Mouse (Mus musculus) urinary bladder, adult 18-20 months (tissue): Measurements from ENCODE around the gene Ankrd65.

Experiments used
- DNase-seq, 2 experiments: peaks; one replicate each; pipeline ENCODE4 v3.0.0; 2022; ENCODE audit warnings: low spot score in 2 of 2, mixed read lengths in 2 of 2

The Ankrd65 gene

DNA sequence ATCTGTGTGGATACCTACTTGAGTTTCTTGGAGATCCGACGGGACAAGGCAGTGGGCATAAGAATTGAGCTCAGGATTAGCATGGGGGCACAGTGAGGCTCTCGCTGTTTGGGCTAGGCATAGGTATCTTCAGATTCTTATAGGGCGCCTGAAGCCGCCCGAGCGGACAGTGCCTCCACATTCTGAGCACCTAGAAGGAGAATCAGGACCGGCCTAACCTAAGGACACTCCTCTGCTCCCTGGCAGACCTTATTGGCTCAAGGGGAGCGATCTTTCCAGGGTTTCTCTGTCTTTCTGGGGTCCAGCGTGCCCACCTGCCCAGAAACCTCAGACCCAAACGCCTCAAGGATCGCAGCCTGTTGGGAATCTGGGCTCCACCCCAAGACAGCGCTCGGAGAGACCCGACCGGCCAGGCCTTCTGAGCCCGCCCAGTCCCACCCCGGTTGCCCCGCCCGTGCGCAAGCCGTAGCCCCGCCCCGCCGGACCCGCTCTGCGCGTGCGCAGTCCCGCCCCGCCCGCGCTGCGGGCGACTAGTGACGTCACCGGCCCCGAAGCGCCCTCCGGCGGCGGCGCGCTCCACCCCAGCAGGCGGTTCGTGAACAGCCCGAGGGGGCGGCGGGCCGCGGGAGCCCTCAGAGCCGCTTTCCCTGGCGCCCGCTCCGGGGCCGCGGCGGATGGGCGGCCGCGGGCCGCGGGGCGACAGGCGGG is 56.8 kb downstream of the Ankrd65 start, which contains the start of gene Dvl1:
Dvl1 (plus strand) TSS at position 532 of the 708 bp plus-strand sequence.
- DNase-seq: peak; percentile 92

DNA sequence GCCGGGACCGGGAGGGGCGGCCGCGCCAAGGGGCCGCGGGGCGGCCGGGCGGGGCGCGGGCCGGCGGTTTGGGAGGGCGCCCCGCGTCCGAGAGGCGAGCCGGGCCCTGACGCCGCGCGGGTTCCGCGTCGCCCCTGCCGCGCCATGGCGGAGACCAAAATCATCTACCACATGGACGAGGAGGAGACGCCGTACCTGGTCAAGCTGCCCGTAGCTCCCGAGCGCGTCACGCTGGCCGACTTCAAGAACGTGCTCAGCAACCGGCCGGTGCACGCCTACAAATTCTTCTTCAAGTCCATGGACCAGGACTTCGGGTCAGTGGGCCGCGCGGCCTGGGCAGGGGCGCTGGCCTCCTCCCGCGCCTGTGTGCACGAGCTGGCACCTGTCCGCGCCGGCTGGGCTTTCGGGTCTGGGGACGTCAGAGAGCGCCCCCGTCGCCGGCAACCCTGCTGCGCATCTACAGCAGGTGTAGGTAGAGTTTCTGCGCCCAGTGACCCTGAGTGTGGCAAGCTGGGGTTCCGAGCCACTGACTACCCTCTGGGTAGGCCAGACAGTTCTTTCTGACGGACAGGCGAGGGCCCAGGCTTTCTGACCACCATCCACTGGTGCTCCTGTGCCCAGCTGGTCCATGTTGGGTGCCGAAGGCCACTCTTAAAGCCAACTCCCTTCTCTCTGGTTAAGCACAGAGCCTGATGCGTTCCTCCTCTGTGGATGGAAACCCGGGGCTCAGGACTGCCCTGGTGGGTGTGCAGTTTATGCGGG is 57.5 kb downstream of the Ankrd65 start:
- no peak for DNase-seq

DNA sequence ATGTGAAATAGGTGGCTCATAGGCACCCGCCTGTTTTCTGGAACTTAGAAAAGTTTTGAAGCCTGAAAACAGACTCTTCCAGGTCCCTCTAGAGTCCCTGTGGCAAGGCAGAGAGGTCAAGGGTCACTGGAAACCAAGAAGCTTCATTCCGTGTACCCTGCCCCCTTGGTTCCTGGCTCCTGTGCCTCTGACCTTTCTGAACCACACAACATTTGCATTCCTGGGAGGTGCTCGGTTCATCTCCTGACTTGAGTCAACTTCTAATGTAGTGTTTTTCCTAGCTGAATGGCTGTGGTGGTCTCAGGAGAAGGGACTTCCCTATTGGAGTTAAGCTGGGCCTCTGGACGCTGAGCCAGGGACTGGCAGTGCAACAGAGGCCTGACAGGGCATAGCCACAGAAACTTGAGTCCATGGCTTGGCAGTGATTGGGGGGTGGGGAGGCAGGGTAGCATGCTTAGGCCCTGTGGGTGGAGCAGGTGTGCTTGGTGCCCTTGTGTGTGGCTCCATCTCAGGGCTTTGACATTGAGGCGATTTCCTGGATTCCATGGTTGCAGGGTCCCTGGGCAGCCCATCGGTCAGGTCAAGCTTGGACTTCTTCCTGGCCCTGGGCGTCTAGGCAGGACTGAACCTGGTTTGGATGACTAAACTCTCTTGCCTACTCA is 58.3 kb downstream of the Ankrd65 start:
- DNase-seq: no peak
